Mouse (Mus musculus) neural tube, embryonic 11.5 days (tissue): ENCODE results near the gene Nup62. TPM values are rescaled to one million over a fixed set of nuclear protein-coding genes. Genes with fewer than 3 reads are reported as not detected.

Source experiments
- ATAC-seq: fragments of 200-750 bp; cut with Nextera tagmentation; 2 replicates; pipeline ENCODE4 v1.8.0; 2017; ENCODE audit warnings: moderate number of reproducible peaks, mild to moderate bottlenecking, moderate TSS enrichment, moderate library complexity; ENCODE audit not compliant: insufficient read depth, low FRiP score, low TSS enrichment
- DNase-seq: peaks from one replicate; pipeline ENCODE4 v3.0.0-alpha.2; 2015; ENCODE audit warnings: low spot score
- H3K27ac ChIP-seq: fragments of 300-500 bp; sonication (generic); 2 replicates; pipeline ENCODE4 v1.5.1; 2014; ENCODE audit warnings: low read depth, mild to moderate bottlenecking, low read length
- H3K27me3 ChIP-seq: fragments of 300-500 bp; sonication (generic); 2 replicates; pipeline ENCODE4 v1.6.1; 2014; ENCODE audit warnings: mild to moderate bottlenecking, low read length, mixed read lengths; ENCODE audit not compliant: control insufficient read depth, insufficient read depth
- H3K36me3 ChIP-seq: fragments of 300-500 bp; sonication (generic); 2 replicates; pipeline ENCODE4 v1.6.1; 2014; ENCODE audit warnings: mild to moderate bottlenecking, low read length, moderate library complexity, mixed read lengths; ENCODE audit not compliant: control insufficient read depth, insufficient read depth
- H3K4me1 ChIP-seq: fragments of 300-500 bp; sonication (generic); 2 replicates; pipeline ENCODE4 v1.6.1; 2014; ENCODE audit warnings: low read length, mixed read lengths; ENCODE audit not compliant: control insufficient read depth, insufficient read depth
- H3K4me2 ChIP-seq: fragments of 300-500 bp; sonication (generic); 2 replicates; pipeline ENCODE4 v1.6.1; 2014; ENCODE audit warnings: low read depth, mild to moderate bottlenecking, moderate library complexity
- H3K4me3 ChIP-seq: fragments of 300-500 bp; sonication (generic); 2 replicates; pipeline ENCODE4 v1.5.1; 2014; ENCODE audit warnings: low read depth, low read length
- H3K9ac ChIP-seq: fragments of 300-500 bp; sonication (generic); 2 replicates; pipeline ENCODE4 v1.6.1; 2014; ENCODE audit warnings: mild to moderate bottlenecking, low read length
- H3K9me3 ChIP-seq: fragments of 300-500 bp; sonication (generic); 2 replicates; pipeline ENCODE4 v1.6.1; 2016; ENCODE audit warnings: low read length; ENCODE audit not compliant: control insufficient read depth
- WGBS: fragments of 180-500 bp; shearing (Covaris S2); extraction: QIAGEN DNeasy Blood & Tissue Kit; methylation state at CpG from one replicate; pipeline ENCODE4 v1.1.7; 2014; 5-methylcytosine and 5-hydroxymethylcytosine counted together
- polyA plus RNA-seq: library from polyadenylated mRNA; unstranded; fragments of >200 nt; fragmentation: Nextera tagmentation; extraction: Ambion mirVana; gene quantifications from 2 replicates; pipeline ENCODE4 v1.2.1, GENCODE M21; 2014

The Nup62 gene
- polyA plus RNA-seq, 1 experiment from 2014 or later: 68.3 TPM

- H3K4me1 ChIP-seq: peaks cover 10% of the 10 kb centered on the region
- peak overlapping the region; percentile 91 for H3K4me2 ChIP-seq
- no peak overlapping the region for H3K27ac ChIP-seq
- 81% methylated on average over 5 of the region's 5 CpGs for WGBS
- peaks cover 6% of the 10 kb centered on the region for H3K36me3 ChIP-seq
- H3K9ac ChIP-seq: no peak overlapping the region; the same call in 1 of the 2 replicates
- no peaks in the 10 kb centered on the region for H3K27me3 ChIP-seq
- no peak for ATAC-seq
- H3K4me3 ChIP-seq: peak overlapping the region; percentile 85
- H3K9me3 ChIP-seq: no peaks in the 10 kb centered on the region
- DNase-seq: no peak
These were observed 31.9 kb downstream of the Nup62 start for GRCm38 (mm10) chr7:44847772-44848171.

GRCm38 (mm10) chr7:44848561-44849415 lies 32.9 kb downstream of the Nup62 start, which contains the start of the genes Akt1s1 and Tbc1d17:
Gene Akt1s1, plus strand, starts transcription at chr7:44848991.
Gene Tbc1d17, minus strand, starts transcription at chr7:44849079.
- Histone ChIP-seq H3K4me3 (peak within 1 kb of the TSS; percentile 85), H3K27me3 (no peaks in the 10 kb centered on the region), H3K9me3 (no peaks in the 10 kb centered on the region), H3K4me2 (peak within 1 kb of the TSS; percentile 91), H3K27ac (peak within 1 kb of the TSS; percentile 68), H3K36me3 (peaks cover 6% of the 10 kb centered on the region), H3K4me1 (peaks cover 15% of the 10 kb centered on the region), H3K9ac (peak within 1 kb of the TSS; percentile 83)
- peak; percentile 81 for ATAC-seq
- DNase-seq: peak; percentile 96
- WGBS: 0% methylated on average over 54 of the region's 54 CpGs

DNA sequence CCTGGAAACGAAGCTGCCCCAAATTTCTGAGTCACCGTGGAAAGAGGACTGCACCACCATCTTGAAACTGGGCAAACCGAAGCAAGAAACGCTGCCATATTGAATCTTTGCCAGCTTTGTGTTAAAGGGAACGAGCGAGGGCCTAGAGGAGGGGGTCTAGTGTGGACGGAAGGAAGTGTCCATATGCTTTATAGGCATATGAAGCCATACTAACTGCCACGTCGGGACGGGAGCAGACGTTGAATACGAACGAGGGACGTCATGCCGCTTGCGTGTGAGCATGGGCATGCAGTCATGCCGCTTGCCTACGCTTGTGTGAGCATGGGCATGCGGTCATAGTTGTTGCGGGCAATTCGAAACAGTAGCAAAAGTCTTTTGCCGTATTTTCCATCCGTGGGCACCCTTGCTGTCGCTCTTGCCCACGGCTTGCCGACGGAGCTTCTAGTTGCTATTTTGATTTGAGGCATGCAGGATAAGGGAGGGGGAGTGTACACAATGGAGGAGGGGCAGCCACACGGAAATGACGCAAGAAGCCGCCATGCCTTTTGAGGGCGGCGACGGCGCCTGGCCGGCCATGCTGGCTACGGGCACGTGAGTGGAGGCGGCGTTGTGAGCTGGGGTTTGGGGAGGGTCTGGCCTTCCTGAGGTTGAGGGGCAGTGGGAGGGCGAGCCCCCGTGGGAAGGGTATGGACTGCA lies 33.7 kb downstream of the Nup62 start:
- Histone ChIP-seq H3K27me3 (no peaks in the 10 kb centered on the region), H3K4me1 (peaks cover 20% of the 10 kb centered on the region), H3K36me3 (peaks cover 6% of the 10 kb centered on the region), H3K27ac (peak overlapping the region; percentile 68), H3K9ac (peak overlapping the region; percentile 83), H3K4me3 (peak overlapping the region; percentile 85), H3K9me3 (no peaks in the 10 kb centered on the region), H3K4me2 (peak overlapping the region; percentile 91)
- DNase-seq (peak; percentile 93), ATAC-seq (peak; percentile 72)
- WGBS: under 1% methylated on average over 41 of the region's 41 CpGs

- Histone ChIP-seq H3K36me3 (peaks cover 4% of the 10 kb centered on the region), H3K9ac (peak overlapping the region; percentile 83), H3K4me2 (peak overlapping the region; percentile 91), H3K4me3 (peak overlapping the region; percentile 85), H3K9me3 (no peaks in the 10 kb centered on the region), H3K27me3 (no peaks in the 10 kb centered on the region), H3K4me1 (peaks cover 24% of the 10 kb centered on the region), H3K27ac (peak overlapping the region; percentile 68)
- 0% methylated on average over 33 of the region's 33 CpGs for WGBS
- ATAC-seq: peak; percentile 49
- peak; percentile 86 for DNase-seq
These were observed 34.3 kb downstream of the Nup62 start for GRCm38 (mm10) chr7:44850146-44850545.

DNA sequence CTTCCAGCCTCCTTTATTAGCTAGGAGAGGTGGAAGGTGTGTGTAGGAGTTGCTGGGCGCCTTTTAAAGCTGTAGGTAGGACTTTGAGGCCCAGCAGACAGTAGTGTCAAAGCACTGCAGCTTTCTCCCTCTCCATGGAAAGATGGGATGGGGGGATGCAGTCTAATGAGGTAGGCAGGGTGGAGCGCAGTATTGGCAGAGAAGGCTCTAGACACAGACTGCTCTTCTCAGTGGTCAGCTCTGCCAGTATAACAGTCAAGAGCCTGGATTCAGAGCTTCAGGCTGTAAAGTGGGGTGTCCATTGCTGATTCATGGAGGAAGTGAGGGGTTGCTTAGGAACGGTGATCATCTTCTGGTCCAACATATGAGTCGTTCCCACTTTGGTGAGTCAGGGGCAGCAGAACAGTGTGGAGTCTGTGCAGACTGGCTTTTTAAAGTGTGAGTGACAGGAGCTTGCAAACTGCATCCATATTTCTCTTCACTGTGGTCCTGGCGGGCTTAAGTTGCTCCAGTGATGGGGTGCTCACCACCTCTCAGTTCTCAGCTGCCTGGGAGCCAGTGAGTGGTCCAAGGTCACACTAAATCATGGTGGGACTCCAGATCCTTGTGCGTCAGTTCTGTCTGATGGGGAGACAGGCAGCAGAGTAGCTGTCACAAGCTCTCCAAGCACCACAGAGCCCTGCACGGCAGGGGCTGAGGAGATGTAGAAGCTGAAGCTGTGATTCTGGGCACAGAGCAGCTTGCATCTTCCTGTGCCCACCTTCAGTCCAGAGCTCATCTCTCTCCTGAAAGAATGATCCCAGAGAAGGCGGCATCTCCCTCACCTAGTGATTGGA lies 35.1 kb downstream of the Nup62 start:
- Histone ChIP-seq H3K9me3 (no peaks in the 10 kb centered on the region), H3K36me3 (no peaks in the 10 kb centered on the region), H3K4me1 (peaks cover 27% of the 10 kb centered on the region), H3K27ac (no peak overlapping the region), H3K27me3 (no peaks in the 10 kb centered on the region), H3K4me2 (peak overlapping the region; percentile 91), H3K4me3 (peak overlapping the region; percentile 85), H3K9ac (peak overlapping the region; percentile 83)
- ATAC-seq (no peak), DNase-seq (no peak)
- 83% methylated on average over 8 of the region's 8 CpGs for WGBS

- H3K4me3 ChIP-seq: no peak overlapping the region
- no peak for DNase-seq
- WGBS: 94% methylated on average over 12 of the region's 12 CpGs
These were observed 35.8 kb downstream of the Nup62 start for GRCm38 (mm10) chr7:44851625-44852234.

GRCm38 (mm10) chr7:44852259-44853027 lies 36.6 kb downstream of the Nup62 start:
- H3K4me3 ChIP-seq: no peak overlapping the region
- no peak for DNase-seq
- ATAC-seq: no peak
- peaks cover 32% of the 10 kb centered on the region for H3K4me1 ChIP-seq
- WGBS: 94% methylated on average over 36 of the region's 36 CpGs
- H3K27ac ChIP-seq: no peak overlapping the region
- no peaks in the 10 kb centered on the region for H3K9me3 ChIP-seq
- no peaks in the 10 kb centered on the region for H3K27me3 ChIP-seq
- H3K4me2 ChIP-seq: no peak overlapping the region
- no peak overlapping the region for H3K9ac ChIP-seq
- no peaks in the 10 kb centered on the region for H3K36me3 ChIP-seq

More at GRCm38 (mm10) chr7:44851625-44852234, 35.8 kb downstream of the Nup62 start:
- no peaks in the 10 kb centered on the region for H3K27me3 ChIP-seq
- no peaks in the 10 kb centered on the region for H3K36me3 ChIP-seq
- no peak overlapping the region for H3K27ac ChIP-seq
- H3K9ac ChIP-seq: no peak overlapping the region
- no peak overlapping the region for H3K4me2 ChIP-seq
- no peak for ATAC-seq
- H3K4me1 ChIP-seq: peaks cover 31% of the 10 kb centered on the region
- no peaks in the 10 kb centered on the region for H3K9me3 ChIP-seq
